Mouse (Mus musculus) MEL (cell line): ENCODE measurements around the gene Runx1. TPM values are rescaled to one million over a fixed set of nuclear protein-coding genes. Genes with fewer than 3 reads are reported as not detected.

Source experiments
- DNase-seq: peaks from one replicate; pipeline ENCODE4 v3.0.0; 2011; ENCODE audit warnings: low read depth, low spot score
- H3K27ac ChIP-seq: 2 replicates; pipeline ENCODE4 v1.5.1; 2012; ENCODE audit warnings: low read depth, mild to moderate bottlenecking, control low read depth, low read length, moderate library complexity; ENCODE audit not compliant: control insufficient read depth
- H3K27me3 ChIP-seq, 2 experiments: fragments of 150-350 bp in 1 of 2; sonication (generic) in 1 of 2; 2 replicates each; pipeline ENCODE4 v1.6.1; 2012; ENCODE audit warnings: low read length in 2 of 2, mild to moderate bottlenecking in 2 of 2, improper control_type of control experiment in 1 of 2, moderate library complexity in 1 of 2; ENCODE audit not compliant: insufficient read depth in 2 of 2, control insufficient read depth in 1 of 2
- H3K36me3 ChIP-seq, 2 experiments: 2 replicates each; pipeline ENCODE4 v1.6.1; 2012 to 2014; ENCODE audit warnings: low read length in 2 of 2, improper control_type of control experiment in 1 of 2, inconsistent platforms in 1 of 2, mild to moderate bottlenecking in 1 of 2; ENCODE audit not compliant: insufficient read depth in 2 of 2, control insufficient read depth in 1 of 2
- H3K4me1 ChIP-seq, 2 experiments: fragments of 150-350 bp in 1 of 2; sonication (generic) in 1 of 2; 2 replicates each; pipeline ENCODE4 v1.6.1; 2012; ENCODE audit warnings: low read length in 2 of 2, improper control_type of control experiment in 1 of 2, mild to moderate bottlenecking in 1 of 2; ENCODE audit not compliant: insufficient read depth in 2 of 2, control insufficient read depth in 1 of 2
- H3K4me3 ChIP-seq, 2 experiments: fragments of 150-350 bp in 1 of 2; sonication (generic) in 1 of 2; 2 replicates each; pipeline ENCODE4 v1.5.1; 2012; ENCODE audit warnings: low read depth in 2 of 2, low read length in 2 of 2, mild to moderate bottlenecking in 2 of 2, moderate library complexity in 2 of 2, control low read depth in 1 of 2, improper control_type of control experiment in 1 of 2; ENCODE audit not compliant: control insufficient read depth in 1 of 2, insufficient read depth in 1 of 2
- H3K79me2 ChIP-seq: 2 replicates; pipeline ENCODE4 v1.6.1; 2012; ENCODE audit warnings: mild to moderate bottlenecking, low read length, moderate library complexity; ENCODE audit not compliant: control insufficient read depth, poor library complexity, insufficient read depth
- H3K9ac ChIP-seq: 2 replicates; pipeline ENCODE4 v1.6.1; 2012; ENCODE audit warnings: low read depth, mild to moderate bottlenecking, control low read depth, low read length, moderate library complexity; ENCODE audit not compliant: control insufficient read depth, poor library complexity, severe bottlenecking
- H3K9me3 ChIP-seq: fragments of 150-350 bp; sonication (generic); replicated peaks from 2 replicates; pipeline ENCODE4 v1.6.1; 2012; ENCODE audit warnings: mild to moderate bottlenecking, low read length, improper control_type of control experiment, moderate library complexity; ENCODE audit not compliant: insufficient read depth
- CTCF ChIP-seq, 3 experiments: IDR thresholded peaks in 2 of 3; conservative IDR thresholded peaks in 1 of 3; 2 replicates each; pipeline ENCODE4 v1.5.1; 2011 to 2012; ENCODE audit warnings: low read length in 3 of 3, low read depth in 2 of 3, mild to moderate bottlenecking in 2 of 3, improper control_type of control experiment in 1 of 3, inconsistent platforms in 1 of 3, mixed read lengths in 1 of 3, moderate library complexity in 1 of 3; ENCODE audit not compliant: control insufficient read depth in 1 of 3, insufficient read depth in 1 of 3, poor library complexity in 1 of 3, severe bottlenecking in 1 of 3
- ELF1 ChIP-seq: IDR thresholded peaks from 2 replicates; pipeline ENCODE4 v1.6.1; 2014; ENCODE audit warnings: low read depth, mild to moderate bottlenecking, inconsistent platforms, low read length, improper control_type of control experiment, moderate library complexity
- GATA1 ChIP-seq: IDR thresholded peaks from 2 replicates; pipeline ENCODE4 v1.6.1; 2011; ENCODE audit warnings: low read depth, low read length, improper control_type of control experiment
- JUND ChIP-seq: IDR thresholded peaks from 2 replicates; pipeline ENCODE4 v1.6.1; 2011; ENCODE audit warnings: low read depth, mild to moderate bottlenecking, improper control_type of control experiment, low read length
- KAT2A ChIP-seq: conservative IDR thresholded peaks from 2 replicates; pipeline ENCODE4 v1.6.1; 2012; ENCODE audit warnings: low read depth, low read length, improper control_type of control experiment, inconsistent platforms
- MAFK ChIP-seq: IDR thresholded peaks from 2 replicates; pipeline ENCODE4 v1.6.1; 2011; ENCODE audit warnings: low read depth, mild to moderate bottlenecking, low read length, improper control_type of control experiment, borderline replicate concordance
- MAX ChIP-seq: IDR thresholded peaks from 2 replicates; pipeline ENCODE4 v1.6.1; 2011; ENCODE audit warnings: low read length, improper control_type of control experiment
- MEF2A ChIP-seq: IDR thresholded peaks from 2 replicates; pipeline ENCODE4 v1.6.1; 2014; ENCODE audit warnings: low read depth, mild to moderate bottlenecking, inconsistent platforms, low read length, improper control_type of control experiment; ENCODE audit not compliant: poor library complexity, insufficient replicate concordance, severe bottlenecking; ENCODE audit errors: extremely low read depth
- MXI1 ChIP-seq: IDR thresholded peaks from 2 replicates; pipeline ENCODE4 v1.6.1; 2011; ENCODE audit warnings: mild to moderate bottlenecking, low read depth, low read length, improper control_type of control experiment
- MYC ChIP-seq: IDR thresholded peaks from 2 replicates; pipeline ENCODE4 v1.6.1; 2011; ENCODE audit warnings: low read depth, mild to moderate bottlenecking, low read length, improper control_type of control experiment, moderate library complexity
- NRF1 ChIP-seq: IDR thresholded peaks from 2 replicates; pipeline ENCODE4 v1.6.1; 2014; ENCODE audit warnings: low read depth, mild to moderate bottlenecking, inconsistent platforms, low read length, improper control_type of control experiment, moderate library complexity; ENCODE audit not compliant: poor library complexity, insufficient read depth, severe bottlenecking
- POLR2AphosphoS2 ChIP-seq: IDR thresholded peaks from 2 replicates; pipeline ENCODE4 v1.6.1; 2011; ENCODE audit warnings: low read length, improper control_type of control experiment
- RCOR1 ChIP-seq: IDR thresholded peaks from 2 replicates; pipeline ENCODE4 v1.6.1; 2012; ENCODE audit warnings: low read depth, mild to moderate bottlenecking, inconsistent platforms, low read length, improper control_type of control experiment
- TAL1 ChIP-seq: IDR thresholded peaks from 2 replicates; pipeline ENCODE4 v1.6.1; 2012; ENCODE audit warnings: mild to moderate bottlenecking, inconsistent platforms, low read length, moderate library complexity, mixed read lengths
- TCF12 ChIP-seq: IDR thresholded peaks from 2 replicates; pipeline ENCODE4 v1.6.1; 2014; ENCODE audit warnings: low read depth, mild to moderate bottlenecking, inconsistent platforms, low read length, improper control_type of control experiment, moderate library complexity
- ZMIZ1 ChIP-seq: IDR thresholded peaks from 2 replicates; pipeline ENCODE4 v1.6.1; 2012; ENCODE audit warnings: low read depth, mild to moderate bottlenecking, inconsistent platforms, low read length, improper control_type of control experiment, moderate library complexity
- ZNF384 ChIP-seq: IDR thresholded peaks from 2 replicates; pipeline ENCODE4 v1.6.1; 2012; ENCODE audit warnings: low read depth, mild to moderate bottlenecking, inconsistent platforms, low read length, improper control_type of control experiment
- polyA plus RNA-seq, 2 experiments: library from polyadenylated mRNA; stranded (reverse) in 1 of 2; unstranded in 1 of 2; fragments of >175 nt in 1 of 2; fragments of >200 nt in 1 of 2; gene quantifications; 2 replicates each; pipeline versions ENCODE4 v1.2.1 to v1.2.4; 2012; ENCODE audit warnings: low replicate concordance in 2 of 2, low read depth in 1 of 2; ENCODE audit not compliant: insufficient read length in 2 of 2, insufficient read depth in 1 of 2, missing spikeins in 1 of 2
- total RNA-seq: library from RNA; depleted of rRNA; stranded (reverse); fragments of 300-350 nt; gene quantifications from 2 replicates; pipeline ENCODE4 v1.2.3, GENCODE M21; 2012

Runx1 gene
- total and polyA plus RNA-seq, 3 experiments = 14.3 to 23.5 TPM; not detected in 1

DNA sequence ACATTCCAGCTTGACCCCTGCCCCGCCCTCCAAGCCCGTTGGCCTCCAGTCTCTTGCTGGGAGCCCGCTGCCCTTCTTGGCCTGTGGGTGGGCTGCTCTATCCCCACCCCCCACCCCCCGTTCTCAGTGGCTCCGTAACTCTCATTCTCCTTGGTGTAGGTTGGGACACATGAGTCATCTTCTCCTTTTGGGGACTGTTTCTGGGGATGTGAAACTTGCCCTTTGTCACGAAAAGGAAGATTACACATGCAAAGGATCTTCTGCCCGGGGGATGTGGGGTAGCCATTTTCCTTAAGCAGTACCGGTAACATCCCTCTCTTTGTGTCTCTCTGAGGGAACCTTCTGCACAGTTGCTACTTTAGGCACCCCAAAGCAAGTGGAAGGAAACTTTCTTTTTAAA lies 150.3 kb downstream of the Runx1 start:
- H3K4me1 ChIP-seq = no peaks in the 10 kb centered on the region
- no peak for DNase-seq

DNA sequence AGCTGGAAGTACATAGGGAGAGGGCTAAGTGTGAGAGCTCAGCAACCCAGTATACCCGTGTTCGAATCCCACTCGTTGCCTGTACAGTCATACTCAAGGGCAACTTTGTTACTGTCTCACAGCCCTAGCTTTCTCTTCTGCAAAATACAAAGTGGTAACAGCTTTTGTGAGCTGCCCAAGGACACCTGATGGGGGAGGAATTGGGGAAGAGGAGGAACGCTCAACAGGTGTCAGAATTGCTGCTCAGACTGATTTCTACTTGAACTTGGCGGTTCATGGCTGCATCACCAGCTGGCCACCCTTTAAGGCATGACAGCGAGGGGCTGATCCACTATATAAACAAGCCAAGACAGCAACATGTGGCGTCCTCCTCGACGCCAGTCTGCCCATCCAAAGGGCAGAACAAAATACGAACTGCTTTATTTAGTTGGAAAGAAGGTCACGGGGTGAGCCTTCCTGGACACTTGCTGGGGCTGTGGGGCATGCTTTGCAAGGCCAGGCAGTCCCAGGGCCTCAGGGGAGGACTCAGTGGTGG lies 151.0 kb downstream of the Runx1 start:
- DNase-seq = no peak

More for the DNA sequence above, 150.3 kb downstream of the Runx1 start:
- Histone ChIP-seq H3K9me3 (no peaks in the 10 kb centered on the region), H3K27ac (no peak overlapping the region), H3K4me3 (no peak overlapping the region)
- TF ChIP-seq MYC (no peak), TAL1 (no peak), MXI1 (no peak), KAT2A (no peak), POLR2AphosphoS2 (no peak), NRF1 (no peak), ELF1 (no peak), TCF12 (no peak), MAFK (no peak), JUND (no peak), RCOR1 (no peak), MEF2A (no peak), CTCF (IDR thresholded peaks at IDR 0.05 in 2 of 3, conservative IDR thresholded peaks at IDR 0.05 in 1 of 3; ENCODE audit: control insufficient read depth in 1 of 3, insufficient read depth in 1 of 3, low read depth in 2 of 3, low read length in 3 of 3, poor library complexity in 1 of 3, severe bottlenecking in 1 of 3) (no peak)
- TF ChIP-seq, all 39 proteins: peak for 0
- no peaks in the 10 kb centered on the region for H3K27me3 ChIP-seq
- H3K79me2 ChIP-seq = 0 out of 2 replicates have a peak, but pooled peaks cover 2% of the 10 kb centered on the region
- H3K9ac ChIP-seq = no peak overlapping the region
- H3K36me3 ChIP-seq = peaks cover 0 to 5% of the 10 kb centered on the region in 2 experiments; a peak in 2 of 4 replicates

More for the DNA sequence above, 151.0 kb downstream of the Runx1 start:
- peaks cover 0 to 5% of the 10 kb centered on the region in 2 experiments; a peak in 2 of 4 replicates for H3K36me3 ChIP-seq
- H3K27ac ChIP-seq = no peak overlapping the region
- H3K4me3 ChIP-seq = no peak overlapping the region
- no peak overlapping the region for H3K9ac ChIP-seq
- 0 out of 2 replicates have a peak, but pooled peaks cover 2% of the 10 kb centered on the region for H3K79me2 ChIP-seq
- TF ChIP-seq MXI1 (no peak), ZNF384 (no peak), KAT2A (no peak), ZMIZ1 (no peak), MAFK (no peak), GATA1 (no peak), MAX (no peak)
- H3K27me3 ChIP-seq = no peaks in the 10 kb centered on the region
- H3K4me1 ChIP-seq = no peaks in the 10 kb centered on the region
- H3K9me3 ChIP-seq = no peaks in the 10 kb centered on the region
